Mouse (Mus musculus): ENCODE measurements around the gene Csad. TPM values are rescaled to one million over a fixed set of nuclear protein-coding genes. Genes with fewer than 3 reads are reported as not detected.

Csad gene
- total and polyA plus RNA-seq, 3 experiments: 13.1 to 42.1 (median 15.6) TPM

GRCm38 (mm10) chr15:102192271-102192812 lies 12.2 kb downstream of the Csad start:
- Histone ChIP-seq H3K79me2 (replicated peaks; ENCODE audit: control insufficient read depth, insufficient read depth, low read length) (no peaks in the 10 kb centered on the region), H3K4me1 (ENCODE audit: control insufficient read depth, insufficient read depth, low read length) (no peaks in the 10 kb centered on the region; the same call in 1 of the 2 replicates), H3K36me3 (ENCODE audit: control insufficient read depth, insufficient read depth, low read length) (no peaks in the 10 kb centered on the region), H3K9ac (ENCODE audit: low read depth, low read length) (no peak overlapping the region), H3K27ac (peak overlapping the region; percentile 28; the same call in 1 of the 2 replicates), H3K4me3 (no peak overlapping the region), H3K27me3 (ENCODE audit: control insufficient read depth, insufficient read depth, low read length) (no peaks in the 10 kb centered on the region)
- TF ChIP-seq EP300 (IDR thresholded peaks at IDR 0.05; ENCODE audit: insufficient read depth, low read depth, low read length): no peak
- no peak for TF ChIP-seq CTCF (IDR thresholded peaks at IDR 0.05)
- no peak for TF ChIP-seq POLR2A (IDR thresholded peaks at IDR 0.05; ENCODE audit: insufficient read depth, low read depth, low read length)
- no peak for DNase-seq
- intact Hi-C loops (cut with DNase I): no loop called here
- WGBS: 58% methylated on average over 7 of the region's 7 CpGs

DNA sequence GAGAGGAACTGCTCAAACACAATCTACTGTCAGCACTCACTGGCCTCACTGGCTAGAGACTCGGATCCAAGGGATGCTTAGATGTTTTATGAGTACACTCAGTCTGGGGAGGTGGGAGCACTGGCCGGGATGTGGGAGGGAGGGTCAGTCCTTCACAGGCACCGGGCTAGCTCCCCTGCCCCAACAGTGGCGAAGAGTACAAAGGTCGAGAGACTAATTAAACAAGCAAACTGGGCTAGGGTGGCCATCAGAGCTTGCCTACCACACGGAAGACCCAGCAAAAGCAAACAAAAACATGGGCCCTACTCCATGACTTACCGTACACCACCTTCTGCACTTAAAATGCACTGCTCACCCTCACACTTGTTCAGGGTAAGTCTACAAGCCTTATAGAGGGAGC lies 12.8 kb downstream of the Csad start:
- H3K79me2 ChIP-seq (replicated peaks; ENCODE audit: control insufficient read depth, insufficient read depth, low read length): no peaks in the 10 kb centered on the region
- no peak overlapping the region for H3K4me3 ChIP-seq
- no peak for DNase-seq
- intact Hi-C loops (cut with DNase I): no loop called here
- H3K27ac ChIP-seq: no peak overlapping the region
- TF ChIP-seq POLR2A (IDR thresholded peaks at IDR 0.05; ENCODE audit: insufficient read depth, low read depth, low read length) (no peak), CTCF (IDR thresholded peaks at IDR 0.05) (no peak), EP300 (IDR thresholded peaks at IDR 0.05; ENCODE audit: insufficient read depth, low read depth, low read length) (no peak)
- 76% methylated on average over 7 of the region's 7 CpGs for WGBS
- no peak overlapping the region for H3K9ac ChIP-seq (ENCODE audit: low read depth, low read length)
- H3K27me3 ChIP-seq (ENCODE audit: control insufficient read depth, insufficient read depth, low read length): no peaks in the 10 kb centered on the region
- no peaks in the 10 kb centered on the region for H3K36me3 ChIP-seq (ENCODE audit: control insufficient read depth, insufficient read depth, low read length)
- H3K4me1 ChIP-seq (ENCODE audit: control insufficient read depth, insufficient read depth, low read length): no peaks in the 10 kb centered on the region; the same call in 1 of the 2 replicates

DNA sequence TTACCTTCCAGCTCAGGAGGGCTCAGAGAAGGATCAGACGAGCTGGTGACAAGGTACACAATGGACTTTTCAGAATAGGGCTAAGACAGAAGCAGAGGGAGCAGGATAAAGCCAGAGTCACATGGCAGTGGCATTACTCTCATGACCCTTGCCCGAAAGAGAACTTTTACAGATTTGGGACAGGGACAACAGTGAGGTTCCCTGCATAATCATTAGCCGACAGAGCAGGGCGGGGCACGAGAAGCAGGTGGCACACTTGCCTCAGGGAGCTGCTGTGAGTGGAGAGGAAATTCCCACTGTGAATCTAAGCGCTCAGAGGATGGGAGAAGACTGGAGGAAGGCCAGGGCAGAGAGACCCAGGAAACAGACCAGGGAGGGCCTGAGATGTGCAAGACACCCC lies 15.6 kb downstream of the Csad start:
- TF ChIP-seq EP300 (IDR thresholded peaks at IDR 0.05; ENCODE audit: insufficient read depth, low read depth, low read length): no peak
- no peak for TF ChIP-seq POLR2A (IDR thresholded peaks at IDR 0.05; ENCODE audit: insufficient read depth, low read depth, low read length)
- TF ChIP-seq CTCF (IDR thresholded peaks at IDR 0.05): no peak
- H3K36me3 ChIP-seq (ENCODE audit: control insufficient read depth, insufficient read depth, low read length): no peaks in the 10 kb centered on the region
- 72% methylated on average over 6 of the region's 6 CpGs for WGBS
- no peak for DNase-seq
- no peak overlapping the region for H3K9ac ChIP-seq (ENCODE audit: low read depth, low read length)
- H3K79me2 ChIP-seq (replicated peaks; ENCODE audit: control insufficient read depth, insufficient read depth, low read length): no peaks in the 10 kb centered on the region
- no peak overlapping the region for H3K27ac ChIP-seq
- H3K4me3 ChIP-seq: no peak overlapping the region
- intact Hi-C loops (cut with DNase I): no loop called here
- no peaks in the 10 kb centered on the region for H3K27me3 ChIP-seq (ENCODE audit: control insufficient read depth, insufficient read depth, low read length)
- H3K4me1 ChIP-seq (ENCODE audit: control insufficient read depth, insufficient read depth, low read length): no peaks in the 10 kb centered on the region; the same call in 1 of the 2 replicates

GRCm38 (mm10) chr15:102188096-102188495 lies 16.4 kb downstream of the Csad start:
- Histone ChIP-seq H3K9ac (ENCODE audit: low read depth, low read length) (no peak overlapping the region), H3K79me2 (replicated peaks; ENCODE audit: control insufficient read depth, insufficient read depth, low read length) (no peaks in the 10 kb centered on the region), H3K27me3 (ENCODE audit: control insufficient read depth, insufficient read depth, low read length) (no peaks in the 10 kb centered on the region), H3K4me3 (no peak overlapping the region), H3K36me3 (ENCODE audit: control insufficient read depth, insufficient read depth, low read length) (no peaks in the 10 kb centered on the region), H3K4me1 (ENCODE audit: control insufficient read depth, insufficient read depth, low read length) (no peaks in the 10 kb centered on the region; the same call in 1 of the 2 replicates), H3K27ac (no peak overlapping the region)
- 78% methylated on average over 10 of the region's 10 CpGs for WGBS
- peak; percentile 61 to 65 for DNase-seq
- intact Hi-C loops (cut with DNase I): no loop called here
- TF ChIP-seq EP300 (IDR thresholded peaks at IDR 0.05; ENCODE audit: insufficient read depth, low read depth, low read length): no peak
- no peak for TF ChIP-seq POLR2A (IDR thresholded peaks at IDR 0.05; ENCODE audit: insufficient read depth, low read depth, low read length)
- no peak for TF ChIP-seq CTCF (IDR thresholded peaks at IDR 0.05)

DNA sequence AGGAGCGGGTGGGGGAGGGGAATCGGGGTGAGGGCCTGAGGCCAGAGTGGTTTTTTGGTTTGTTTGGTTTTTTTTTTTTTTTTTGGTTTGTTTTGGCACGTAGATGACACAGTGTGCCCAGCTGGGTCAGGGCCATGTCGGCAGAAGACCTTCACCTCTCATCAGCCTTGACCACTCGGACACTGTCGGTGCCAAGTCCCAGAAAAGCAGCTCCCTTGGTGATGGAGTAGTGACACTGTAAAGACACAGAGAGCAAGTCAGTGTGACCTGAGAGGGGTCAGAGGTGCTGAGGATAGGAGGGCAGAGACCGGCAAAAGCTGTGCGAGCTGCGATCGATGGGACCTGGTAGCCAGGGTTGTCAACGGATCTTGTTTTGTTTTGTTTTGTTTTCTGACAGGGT lies 18.3 kb downstream of the Csad start:
- no peaks in the 10 kb centered on the region for H3K27me3 ChIP-seq (ENCODE audit: control insufficient read depth, insufficient read depth, low read length)
- intact Hi-C loops (cut with DNase I): no loop called here
- H3K4me3 ChIP-seq: no peak overlapping the region
- TF ChIP-seq CTCF (IDR thresholded peaks at IDR 0.05) (no peak), POLR2A (IDR thresholded peaks at IDR 0.05; ENCODE audit: insufficient read depth, low read depth, low read length) (no peak), EP300 (IDR thresholded peaks at IDR 0.05; ENCODE audit: insufficient read depth, low read depth, low read length) (no peak)
- H3K36me3 ChIP-seq (ENCODE audit: control insufficient read depth, insufficient read depth, low read length): no peaks in the 10 kb centered on the region
- DNase-seq: no peak
- H3K27ac ChIP-seq: no peak overlapping the region
- H3K79me2 ChIP-seq (replicated peaks; ENCODE audit: control insufficient read depth, insufficient read depth, low read length): no peaks in the 10 kb centered on the region
- no peak overlapping the region for H3K9ac ChIP-seq (ENCODE audit: low read depth, low read length)
- H3K4me1 ChIP-seq (ENCODE audit: control insufficient read depth, insufficient read depth, low read length): no peaks in the 10 kb centered on the region
- WGBS: 87% methylated on average over 11 of the region's 11 CpGs

GRCm38 (mm10) chr15:102183076-102183475 lies 21.4 kb downstream of the Csad start:
- 78% methylated on average over 3 of the region's 3 CpGs for WGBS
- peaks cover 2% of the 10 kb centered on the region for H3K4me1 ChIP-seq (ENCODE audit: control insufficient read depth, insufficient read depth, low read length)
- H3K36me3 ChIP-seq (ENCODE audit: control insufficient read depth, insufficient read depth, low read length): no peaks in the 10 kb centered on the region
- no peak overlapping the region for H3K9ac ChIP-seq (ENCODE audit: low read depth, low read length)
- no peak overlapping the region for H3K27ac ChIP-seq
- DNase-seq: no peak
- no peak overlapping the region for H3K4me3 ChIP-seq
- no peak for TF ChIP-seq CTCF (IDR thresholded peaks at IDR 0.05)
- TF ChIP-seq EP300 (IDR thresholded peaks at IDR 0.05; ENCODE audit: insufficient read depth, low read depth, low read length): no peak
- TF ChIP-seq POLR2A (IDR thresholded peaks at IDR 0.05; ENCODE audit: insufficient read depth, low read depth, low read length): no peak
- intact Hi-C loops (cut with DNase I): no loop called here
- no peaks in the 10 kb centered on the region for H3K27me3 ChIP-seq (ENCODE audit: control insufficient read depth, insufficient read depth, low read length)
- no peaks in the 10 kb centered on the region for H3K79me2 ChIP-seq (replicated peaks; ENCODE audit: control insufficient read depth, insufficient read depth, low read length)
